Mouse (Mus musculus): ENCODE results near the gene Gca. TPM values are rescaled to one million over a fixed set of nuclear protein-coding genes. Genes with fewer than 3 reads are reported as not detected.

Gca gene
- polyA plus RNA-seq, 1 experiment, result 0.13 TPM

DNA sequence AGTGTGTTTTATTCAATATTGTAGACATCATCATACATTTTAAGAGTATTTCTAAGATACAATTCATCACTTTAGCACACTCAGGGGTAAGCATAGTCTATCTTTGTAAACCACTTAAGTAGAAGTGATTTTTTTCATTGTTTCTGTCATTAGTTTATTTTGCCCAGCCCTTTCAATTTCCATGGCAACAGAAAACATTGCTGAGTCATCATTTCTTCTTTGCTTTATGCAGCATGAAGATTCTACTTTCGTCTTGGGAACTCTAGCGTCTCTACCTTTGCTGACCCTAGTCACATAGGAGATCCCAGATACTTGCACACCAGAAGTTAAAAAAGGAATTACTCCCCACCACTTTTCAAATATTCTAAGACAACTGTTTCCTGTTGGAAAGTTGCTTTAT is 63.6 kb downstream of the Gca start:
- Histone ChIP-seq H3K36me3 (ENCODE audit: control insufficient read depth, insufficient read depth) (no peaks in the 10 kb centered on the region), H3ac (ENCODE audit: control insufficient read depth, insufficient read length) (no peak overlapping the region), H3K4me2 (ENCODE audit: low read depth) (no peak overlapping the region), H3K27me3 (ENCODE audit: control insufficient read depth, insufficient read depth, insufficient read length) (no peaks in the 10 kb centered on the region), H3K4me3 (no peak overlapping the region), H3K79me2 (ENCODE audit: control insufficient read depth, insufficient read depth) (no peaks in the 10 kb centered on the region)
- TF ChIP-seq MYOD1 (IDR thresholded peaks at IDR 0.05; ENCODE audit: control insufficient read depth in 1 of 3, insufficient read length in 2 of 3, low read depth in 2 of 3), result no peak
- TF ChIP-seq MAX (IDR thresholded peaks at IDR 0.05; ENCODE audit: low read depth), result no peak
- no peak for TF ChIP-seq POLR2A (IDR thresholded peaks at IDR 0.05; ENCODE audit: insufficient read length, low read depth)

GRCm38 (mm10) chr2:62730671-62731070 is 66.6 kb downstream of the Gca start:
- no peaks in the 10 kb centered on the region for H3K36me3 ChIP-seq (ENCODE audit: control insufficient read depth, insufficient read depth)
- no peaks in the 10 kb centered on the region for H3K27me3 ChIP-seq (ENCODE audit: control insufficient read depth, insufficient read depth, insufficient read length)
- no peaks in the 10 kb centered on the region for H3K79me2 ChIP-seq (ENCODE audit: control insufficient read depth, insufficient read depth)
- no peak for TF ChIP-seq MAX (IDR thresholded peaks at IDR 0.05; ENCODE audit: low read depth)
- TF ChIP-seq E2F4 (IDR thresholded peaks at IDR 0.05; ENCODE audit: insufficient read depth), result no peak
- no peak for TF ChIP-seq USF1 (IDR thresholded peaks at IDR 0.05; ENCODE audit: low read depth)
- no peak for TF ChIP-seq POLR2AphosphoS2 (IDR thresholded peaks at IDR 0.05; ENCODE audit: insufficient read length, low read depth)
- TF ChIP-seq CEBPB (IDR thresholded peaks at IDR 0.05; ENCODE audit: insufficient read depth, poor library complexity, severe bottlenecking), result no peak
- TF ChIP-seq POLR2A (IDR thresholded peaks at IDR 0.05; ENCODE audit: insufficient read length, low read depth), result no peak
- TF ChIP-seq TCF12 (IDR thresholded peaks at IDR 0.05; ENCODE audit: insufficient read depth, poor library complexity, severe bottlenecking), result no peak
- TF ChIP-seq MYOD1 (IDR thresholded peaks at IDR 0.05; ENCODE audit: control insufficient read depth in 1 of 3, insufficient read length in 2 of 3, low read depth in 2 of 3), result no peak
- no peak for TF ChIP-seq TCF3 (IDR thresholded peaks at IDR 0.05; ENCODE audit: insufficient read length, low read depth)
- no peak for TF ChIP-seq REST (IDR thresholded peaks at IDR 0.05; ENCODE audit: insufficient read depth, insufficient read length)
- TF ChIP-seq SRF (IDR thresholded peaks at IDR 0.05; ENCODE audit: control insufficient read depth, insufficient read length, low read depth), result no peak
- no peak for TF ChIP-seq MYOG (IDR thresholded peaks at IDR 0.05; ENCODE audit: control insufficient read depth in 1 of 3, insufficient read depth in 1 of 3, insufficient read length in 2 of 3, low read depth in 2 of 3)
- no peak overlapping the region for H3K4me3 ChIP-seq
- H3ac ChIP-seq (ENCODE audit: control insufficient read depth, insufficient read length), result no peak overlapping the region
- no peak overlapping the region for H3K4me2 ChIP-seq (ENCODE audit: low read depth)

- Histone ChIP-seq H3K27me3 (ENCODE audit: control insufficient read depth, insufficient read depth, insufficient read length) (no peaks in the 10 kb centered on the region), H3K36me3 (ENCODE audit: control insufficient read depth, insufficient read depth) (no peaks in the 10 kb centered on the region), H3ac (ENCODE audit: control insufficient read depth, insufficient read length) (no peak overlapping the region), H3K79me2 (ENCODE audit: control insufficient read depth, insufficient read depth) (no peaks in the 10 kb centered on the region), H3K4me2 (ENCODE audit: low read depth) (no peak overlapping the region), H3K4me3 (no peak overlapping the region)
- no peak for TF ChIP-seq TCF12 (IDR thresholded peaks at IDR 0.05; ENCODE audit: insufficient read depth, poor library complexity, severe bottlenecking)
- no peak for TF ChIP-seq MYOG (IDR thresholded peaks at IDR 0.05; ENCODE audit: control insufficient read depth in 1 of 3, insufficient read depth in 1 of 3, insufficient read length in 2 of 3, low read depth in 2 of 3)
- TF ChIP-seq POLR2A (IDR thresholded peaks at IDR 0.05; ENCODE audit: insufficient read length, low read depth), result no peak
- TF ChIP-seq MYOD1 (IDR thresholded peaks at IDR 0.05; ENCODE audit: control insufficient read depth in 1 of 3, insufficient read length in 2 of 3, low read depth in 2 of 3), result no peak
- TF ChIP-seq SRF (IDR thresholded peaks at IDR 0.05; ENCODE audit: control insufficient read depth, insufficient read length, low read depth), result no peak
- no peak for TF ChIP-seq USF1 (IDR thresholded peaks at IDR 0.05; ENCODE audit: low read depth)
- TF ChIP-seq TCF3 (IDR thresholded peaks at IDR 0.05; ENCODE audit: insufficient read length, low read depth), result no peak
- no peak for TF ChIP-seq CEBPB (IDR thresholded peaks at IDR 0.05; ENCODE audit: insufficient read depth, poor library complexity, severe bottlenecking)
- no peak for TF ChIP-seq E2F4 (IDR thresholded peaks at IDR 0.05; ENCODE audit: insufficient read depth)
- TF ChIP-seq REST (IDR thresholded peaks at IDR 0.05; ENCODE audit: insufficient read depth, insufficient read length), result no peak
- no peak for TF ChIP-seq MAX (IDR thresholded peaks at IDR 0.05; ENCODE audit: low read depth)
These were observed 79.0 kb downstream of the Gca start for GRCm38 (mm10) chr2:62743098-62743497.

Other genes with a start within 250 kb of the Gca start
- gene Gcg, start 180.6 kb upstream of the Gca start, polyA plus RNA-seq (2012; fragmentation: generic; extraction: Trizol), result not detected
- gene Fap, start 90.2 kb upstream of the Gca start, polyA plus RNA-seq (2012; fragmentation: generic; extraction: Trizol), result 0.11 TPM
- 0.32 TPM for gene Ifih1, start 18.0 kb upstream of the Gca start, polyA plus RNA-seq (2012; fragmentation: generic; extraction: Trizol)

All from myocyte (in vitro differentiated cells).